Comparison of ENCODE assay signal across 24 mouse cellular contexts in the genomic region with DNA sequence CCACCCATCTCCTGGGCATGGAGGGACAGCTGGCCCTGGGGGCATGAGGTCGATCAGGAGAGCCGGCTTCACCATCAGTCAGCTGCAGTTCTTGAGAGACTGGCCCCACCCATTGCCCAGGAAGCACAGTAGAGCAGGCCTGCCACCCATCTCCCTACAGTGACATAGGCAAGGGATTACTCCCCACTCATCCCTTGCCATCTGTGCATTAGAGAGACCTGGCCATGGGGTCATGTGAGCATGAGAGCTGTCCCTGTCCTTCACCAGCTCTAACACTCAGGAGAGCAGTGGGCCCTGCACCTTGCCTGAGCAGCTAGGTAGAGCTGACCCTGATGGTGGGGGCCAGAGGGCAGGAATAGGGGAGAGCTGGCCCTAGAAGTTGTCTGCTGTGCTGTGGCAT. TPM values are rescaled to one million over a fixed set of nuclear protein-coding genes. Genes with fewer than 3 reads are reported as not detected.
DNase-seq lines count a peak whose midpoint lies in the region; ATAC-seq and TF ChIP-seq lines count a peak whose summit lies in the region.
"Had no signal": no experiment of that assay in that cellular context is flagged by ENCODE, and none has a peak within 500 bp of the region (broad histone marks: within the 10 kb centered on the region; RNA-seq: fewer than 3 reads in every experiment).

No protein-coding gene starts in this region.

- peak; percentile 83 for DNase-seq in heart, adult 11 months
- no peak for DNase-seq in heart, postnatal 25 days (ENCODE audit: low spot score)
- no peak for DNase-seq in hindbrain, postnatal 0 days (ENCODE audit: low spot score)
- DNase-seq in midbrain, embryonic 10.5 days (ENCODE audit: low spot score): no peak
- DNase-seq in gastrocnemius, postnatal 25 days: no peak
- DNase-seq: adrenal gland, adult 8-10 months; adrenal gland, postnatal 36 days; B cell, adult 2 months; cerebellum, adult 2 months; forebrain, postnatal 0 days; gastrocnemius, postnatal 14 days; heart, postnatal 10 days had no signal

- no peak for TF ChIP-seq CTCF in hindbrain, postnatal 0 days (IDR thresholded peaks at IDR 0.05; ENCODE audit: low read depth)

- H3K27me3 ChIP-seq in hindbrain, postnatal 0 days (ENCODE audit: insufficient read depth, low read length): no peaks in the 10 kb centered on the region
- no peaks in the 10 kb centered on the region for H3K27me3 ChIP-seq in hindbrain, embryonic 12.5 days
- H3K27me3 ChIP-seq in midbrain, embryonic 13.5 days: no peaks in the 10 kb centered on the region
- no peaks in the 10 kb centered on the region for H3K27me3 ChIP-seq in midbrain, embryonic 10.5 days (ENCODE audit: low read depth, poor library complexity, severe bottlenecking)
- H3K27me3 ChIP-seq in stomach, embryonic 15.5 days (replicated peaks): no peaks in the 10 kb centered on the region
- H3K27me3 ChIP-seq: forebrain, embryonic 13.5 days had no signal

- H3K27ac ChIP-seq in hindbrain, postnatal 0 days: no peak overlapping the region
- H3K27ac ChIP-seq in hindbrain, embryonic 12.5 days: no peak overlapping the region
- H3K27ac ChIP-seq in midbrain, embryonic 13.5 days: no peak overlapping the region
- no peak overlapping the region for H3K27ac ChIP-seq in midbrain, embryonic 10.5 days (replicated peaks)
- H3K27ac ChIP-seq in stomach, embryonic 15.5 days: no peak overlapping the region
- H3K27ac ChIP-seq: embryonic facial prominence, embryonic 10.5 days; forebrain, embryonic 13.5 days had no signal

- no peaks in the 10 kb centered on the region for H3K9me3 ChIP-seq in hindbrain, postnatal 0 days (ENCODE audit: low read length)
- H3K9me3 ChIP-seq in hindbrain, embryonic 12.5 days (replicated peaks): no peaks in the 10 kb centered on the region
- no peaks in the 10 kb centered on the region for H3K9me3 ChIP-seq in midbrain, embryonic 13.5 days
- no peaks in the 10 kb centered on the region for H3K9me3 ChIP-seq in midbrain, embryonic 10.5 days (replicated peaks)
- H3K9me3 ChIP-seq in stomach, embryonic 15.5 days: no peaks in the 10 kb centered on the region
- H3K9me3 ChIP-seq: embryonic facial prominence, embryonic 10.5 days; forebrain, embryonic 13.5 days had no signal

- H3K36me3 ChIP-seq in hindbrain, postnatal 0 days (ENCODE audit: insufficient read depth, low read length): no peaks in the 10 kb centered on the region
- H3K36me3 ChIP-seq in hindbrain, embryonic 12.5 days: no peaks in the 10 kb centered on the region
- no peaks in the 10 kb centered on the region for H3K36me3 ChIP-seq in midbrain, embryonic 13.5 days
- H3K36me3 ChIP-seq in midbrain, embryonic 10.5 days: no peaks in the 10 kb centered on the region
- no peaks in the 10 kb centered on the region for H3K36me3 ChIP-seq in stomach, embryonic 15.5 days
- H3K36me3 ChIP-seq: embryonic facial prominence, embryonic 10.5 days; G1E had no signal

- ATAC-seq in hindbrain, postnatal 0 days: 0 out of 2 replicates have a peak, but pooled peaks have one; percentile 12
- ATAC-seq in hindbrain, embryonic 12.5 days (ENCODE audit: low FRiP score): no peak
- ATAC-seq in midbrain, embryonic 13.5 days: peak; percentile 30; the same call in 1 of the 2 replicates
- ATAC-seq in stomach, embryonic 15.5 days (ENCODE audit: insufficient read depth, low FRiP score, low read depth): 0 out of 2 replicates have a peak, but pooled peaks have one; percentile 27
- ATAC-seq: CD4-positive, CD25-positive, alpha-beta regulatory T cell, adult 4 months; forebrain, embryonic 13.5 days; forebrain, postnatal 0 days had no signal

- H3K9ac ChIP-seq in hindbrain, postnatal 0 days (replicated peaks; ENCODE audit: low read length): no peak overlapping the region
- H3K9ac ChIP-seq in hindbrain, embryonic 12.5 days: no peak overlapping the region
- H3K9ac ChIP-seq in midbrain, embryonic 13.5 days (replicated peaks): no peak overlapping the region
- no peak overlapping the region for H3K9ac ChIP-seq in stomach, embryonic 15.5 days
- H3K9ac ChIP-seq: forebrain, embryonic 13.5 days; forebrain, postnatal 0 days had no signal

- no peak overlapping the region for H3K4me3 ChIP-seq in hindbrain, postnatal 0 days (ENCODE audit: low read length)
- H3K4me3 ChIP-seq in hindbrain, embryonic 12.5 days: no peak overlapping the region
- no peak overlapping the region for H3K4me3 ChIP-seq in midbrain, embryonic 13.5 days (replicated peaks)
- H3K4me3 ChIP-seq in midbrain, embryonic 10.5 days: no peak overlapping the region
- H3K4me3 ChIP-seq in stomach, embryonic 15.5 days (replicated peaks): no peak overlapping the region
- H3K4me3 ChIP-seq: embryonic facial prominence, embryonic 10.5 days; forebrain, embryonic 13.5 days had no signal

- H3K4me2 ChIP-seq in hindbrain, postnatal 0 days (ENCODE audit: low read depth, low read length): no peak overlapping the region
- H3K4me2 ChIP-seq in hindbrain, embryonic 12.5 days (replicated peaks): no peak overlapping the region
- H3K4me2 ChIP-seq in midbrain, embryonic 13.5 days (replicated peaks): no peak overlapping the region
- H3K4me2 ChIP-seq in stomach, embryonic 15.5 days: no peak overlapping the region
- H3K4me2 ChIP-seq: forebrain, embryonic 13.5 days had no signal

- intact Hi-C loops in heart, postnatal 25 days (cut with DNase I): loop anchor here (2.0 kb wide), 1 partner anchor 135 kb away; no protein-coding TSS in a partner anchor

- WGBS in hindbrain, postnatal 0 days: 66% methylated on average over 2 of the region's 2 CpGs
- WGBS in hindbrain, embryonic 12.5 days: 89% methylated on average over 2 of the region's 2 CpGs
- 78% methylated on average over 2 of the region's 2 CpGs for WGBS in midbrain, embryonic 13.5 days
- 76% methylated on average over 2 of the region's 2 CpGs for WGBS in midbrain, embryonic 10.5 days
- WGBS in stomach, embryonic 15.5 days: 64% methylated on average over 2 of the region's 2 CpGs

- H3K4me1 ChIP-seq in hindbrain, postnatal 0 days (ENCODE audit: insufficient read depth, low read length): no peaks in the 10 kb centered on the region
- H3K4me1 ChIP-seq in hindbrain, embryonic 12.5 days: no peaks in the 10 kb centered on the region
- H3K4me1 ChIP-seq in midbrain, embryonic 13.5 days (replicated peaks): no peaks in the 10 kb centered on the region
- no peaks in the 10 kb centered on the region for H3K4me1 ChIP-seq in midbrain, embryonic 10.5 days
- H3K4me1 ChIP-seq in stomach, embryonic 15.5 days: no peaks in the 10 kb centered on the region
- H3K4me1 ChIP-seq: forebrain, embryonic 13.5 days had no signal

RNA-seq across cellular contexts. Expression of gene Smim8, which starts 7.4 kb away (rescaled TPM):
- 10 to 100 TPM; 57.9 to 59.8 TPM for total RNA-seq in heart, postnatal 25 days (2021)
- 9.2 and 9.8 TPM in 2 replicates for total RNA-seq in hindbrain, postnatal 0 days (2014; rRNA removed)
- 57.4 and 58.5 TPM in 2 replicates for polyA plus RNA-seq in hindbrain, postnatal 0 days (2015; fragmentation: Nextera tagmentation; extraction: Ambion mirVana)
- 43.2 and 48.0 TPM in 2 replicates for polyA plus RNA-seq in hindbrain, embryonic 12.5 days (2016; fragmentation: Nextera tagmentation; extraction: Ambion mirVana)
- 46.6 and 53.3 TPM in 2 replicates for polyA plus RNA-seq in midbrain, embryonic 13.5 days (2015; fragmentation: Nextera tagmentation; extraction: Ambion mirVana)
- polyA plus RNA-seq in midbrain, embryonic 10.5 days (2016; fragmentation: Nextera tagmentation; extraction: Ambion mirVana): 38.8 and 41.5 TPM in 2 replicates
- polyA plus RNA-seq in stomach, embryonic 15.5 days (2015; fragmentation: Nextera tagmentation; extraction: Ambion mirVana): 41.1 and 43.0 TPM in 2 replicates
- 10 to 100 TPM; 21.1 to 24.4 TPM for total RNA-seq in gastrocnemius, postnatal 25 days (2021)

RNA-seq across cellular contexts. Expression of gene Gm136, which starts 29.6 kb away (rescaled TPM):
- total RNA-seq in heart, postnatal 25 days (2021): not detected
- not detected in 2 replicates for total RNA-seq in hindbrain, postnatal 0 days (2014; rRNA removed)
- not detected in 2 replicates for polyA plus RNA-seq in hindbrain, postnatal 0 days (2015; fragmentation: Nextera tagmentation; extraction: Ambion mirVana)
- polyA plus RNA-seq in hindbrain, embryonic 12.5 days (2016; fragmentation: Nextera tagmentation; extraction: Ambion mirVana): not detected in 2 replicates
- polyA plus RNA-seq in midbrain, embryonic 13.5 days (2015; fragmentation: Nextera tagmentation; extraction: Ambion mirVana): not detected in 2 replicates
- not detected in 2 replicates for polyA plus RNA-seq in midbrain, embryonic 10.5 days (2016; fragmentation: Nextera tagmentation; extraction: Ambion mirVana)
- not detected in 2 replicates for polyA plus RNA-seq in stomach, embryonic 15.5 days (2015; fragmentation: Nextera tagmentation; extraction: Ambion mirVana)
- not detected for total RNA-seq in gastrocnemius, postnatal 25 days (2021)
- total RNA-seq: adrenal gland, adult 8-10 months; adrenal gland, postnatal 36 days; forebrain, postnatal 0 days; G1E; gastrocnemius, adult 18-20 months; gastrocnemius, postnatal 14 days; granulocyte monocyte progenitor cell, adult 5-6 weeks; heart, postnatal 10 days had no signal
- polyA plus RNA-seq: CD4-positive, CD25-positive, alpha-beta regulatory T cell, adult 4 months; cerebellum, adult 2 months; embryonic facial prominence, embryonic 10.5 days; embryonic facial prominence, embryonic 14.5 days; forebrain, embryonic 13.5 days; G1E; heart, embryonic 14.5 days; hindbrain, embryonic 11.5 days had no signal

RNA-seq across cellular contexts. Expression of gene Cfap206, which starts 55.6 kb away (rescaled TPM):
- under 1 TPM; 0.18 to 0.22 TPM for total RNA-seq in heart, postnatal 25 days (2021)
- 2.2 and 9.7 TPM in 2 replicates for total RNA-seq in hindbrain, postnatal 0 days (2014; rRNA removed)
- 4.8 TPM in 2 replicates for polyA plus RNA-seq in hindbrain, postnatal 0 days (2015; fragmentation: Nextera tagmentation; extraction: Ambion mirVana)
- 5.2 and 5.3 TPM in 2 replicates for polyA plus RNA-seq in hindbrain, embryonic 12.5 days (2016; fragmentation: Nextera tagmentation; extraction: Ambion mirVana)
- 1.3 and 1.4 TPM in 2 replicates for polyA plus RNA-seq in midbrain, embryonic 13.5 days (2015; fragmentation: Nextera tagmentation; extraction: Ambion mirVana)
- polyA plus RNA-seq in midbrain, embryonic 10.5 days (2016; fragmentation: Nextera tagmentation; extraction: Ambion mirVana): 0.46 and 0.73 TPM in 2 replicates
- polyA plus RNA-seq in stomach, embryonic 15.5 days (2015; fragmentation: Nextera tagmentation; extraction: Ambion mirVana): 0.27 and 0.31 TPM in 2 replicates
- not detected for total RNA-seq in gastrocnemius, postnatal 25 days (2021)
- total RNA-seq: gastrocnemius, adult 18-20 months; gastrocnemius, postnatal 14 days; granulocyte monocyte progenitor cell, adult 5-6 weeks had no signal
- polyA plus RNA-seq: CD4-positive, CD25-positive, alpha-beta regulatory T cell, adult 4 months; G1E had no signal
